Mouse (Mus musculus): ENCODE results near the gene Aldh1b1. TPM values are rescaled to one million over a fixed set of nuclear protein-coding genes. Genes with fewer than 3 reads are reported as not detected.
A peak's percentile ranks its signal among the peaks of the same experiment; 100 is the strongest.

The Aldh1b1 gene
- total RNA-seq, 2 experiments from 2014 or later: 0.23 to 0.95 TPM

GRCm38 (mm10) chr4:45848825-45849156 lies 50.0 kb downstream of the Aldh1b1 start:
- Histone ChIP-seq H3K4me3 (no peak overlapping the region), H3K27ac (no peak overlapping the region)
- intact Hi-C loops (cut with DNase I): no loop called here

GRCm38 (mm10) chr4:45849419-45849818 lies 50.6 kb downstream of the Aldh1b1 start:
- no peak for TF ChIP-seq CTCF (IDR thresholded peaks at IDR 0.05)
- Histone ChIP-seq H3K4me3 (no peak overlapping the region), H3K27ac (no peak overlapping the region)
- intact Hi-C loops (cut with DNase I): no loop called here
- DNase-seq: no peak

More at GRCm38 (mm10) chr4:45848825-45849156, 50.0 kb downstream of the Aldh1b1 start:
- no peak for TF ChIP-seq CTCF (IDR thresholded peaks at IDR 0.05)
- no peak for DNase-seq

- intact Hi-C loops (cut with DNase I): loop anchor here (5.0 to 10.0 kb wide), 2 partner anchors 554 to 747 kb away; partner anchors contain the start of genes Tomm5 and Trmt10b
- H3K27ac ChIP-seq: peak overlapping the region; percentile 79
- H3K4me3 ChIP-seq: no peak overlapping the region
- no peak for TF ChIP-seq CTCF (IDR thresholded peaks at IDR 0.05)
- DNase-seq: peak; percentile 90
These were observed 52.8 kb downstream of the Aldh1b1 start for GRCm38 (mm10) chr4:45851640-45852051.

GRCm38 (mm10) chr4:45853496-45854246 lies 54.8 kb downstream of the Aldh1b1 start:
- intact Hi-C loops (cut with DNase I): loop anchor here (2.0 to 10.0 kb wide), 3 partner anchors 435 to 749 kb away; partner anchors contain the start of genes Tomm5 and Trmt10b
- H3K27ac ChIP-seq: peak overlapping the region; percentile 66
- no peak for TF ChIP-seq CTCF (IDR thresholded peaks at IDR 0.05)
- peak; percentile 61 for DNase-seq
- H3K4me3 ChIP-seq: no peak overlapping the region

Other genes with a start within 250 kb of the Aldh1b1 start
- gene Igfbpl1, start 27.9 kb downstream of the Aldh1b1 start, total RNA-seq (2021): not detected
- gene Stra6l, start 49.6 kb downstream of the Aldh1b1 start, total RNA-seq (2021): not detected
- not detected for gene Ccdc180, start 91.3 kb downstream of the Aldh1b1 start, total RNA-seq (2021)
- gene Tdrd7, start 166.3 kb downstream of the Aldh1b1 start, total RNA-seq (2021): 1 to 10 TPM; 8.8 to 9.3 TPM
- gene Tmod1, start 239.9 kb downstream of the Aldh1b1 start, total RNA-seq (2021): 100 to 1,000 TPM; 173 to 208 TPM

All from gastrocnemius, adult 2 months (tissue).